Mouse (Mus musculus): ENCODE measurements at regions not wholly inside any gene's neighbourhood (a gene's known extent, or its start where the extent isn't known, plus 50 kb on each side); places are given as distances from the start of the nearest gene placed in this dataset.

DNA sequence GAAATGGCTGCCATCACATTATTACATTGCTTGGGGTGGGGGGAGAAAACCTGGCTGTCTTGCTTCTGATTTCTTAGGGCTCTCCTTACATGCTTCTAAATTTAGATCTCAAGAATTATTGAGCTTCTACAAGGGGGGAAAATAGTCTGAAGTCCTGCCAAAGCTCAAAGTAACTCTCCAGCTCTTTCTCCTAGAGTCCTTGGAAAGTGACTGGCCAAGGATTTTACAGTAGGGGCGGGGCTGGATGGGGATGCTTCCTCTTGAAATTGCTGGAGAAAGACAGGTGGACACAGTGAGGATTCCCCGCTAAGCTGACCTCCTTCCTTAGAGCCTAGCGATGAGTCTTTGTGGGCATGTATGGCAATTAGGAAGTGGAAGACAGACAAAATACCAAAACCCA is 117.9 kb upstream of the Cacna2d3 start:
- Histone ChIP-seq H3K36me3 (replicated peaks) (no peaks in the 10 kb centered on the region), H3K27me3 (ENCODE audit: poor library complexity, severe bottlenecking) (no peaks in the 10 kb centered on the region), H3K9me3 (no peaks in the 10 kb centered on the region), H3K4me3 (no peak overlapping the region), H3K27ac (no peak overlapping the region), H3K4me1 (no peaks in the 10 kb centered on the region)
- 87% methylated on average over 3 of the region's 3 CpGs for WGBS
- no peak for DNase-seq (ENCODE audit: extremely low spot score, low spot score)

DNA sequence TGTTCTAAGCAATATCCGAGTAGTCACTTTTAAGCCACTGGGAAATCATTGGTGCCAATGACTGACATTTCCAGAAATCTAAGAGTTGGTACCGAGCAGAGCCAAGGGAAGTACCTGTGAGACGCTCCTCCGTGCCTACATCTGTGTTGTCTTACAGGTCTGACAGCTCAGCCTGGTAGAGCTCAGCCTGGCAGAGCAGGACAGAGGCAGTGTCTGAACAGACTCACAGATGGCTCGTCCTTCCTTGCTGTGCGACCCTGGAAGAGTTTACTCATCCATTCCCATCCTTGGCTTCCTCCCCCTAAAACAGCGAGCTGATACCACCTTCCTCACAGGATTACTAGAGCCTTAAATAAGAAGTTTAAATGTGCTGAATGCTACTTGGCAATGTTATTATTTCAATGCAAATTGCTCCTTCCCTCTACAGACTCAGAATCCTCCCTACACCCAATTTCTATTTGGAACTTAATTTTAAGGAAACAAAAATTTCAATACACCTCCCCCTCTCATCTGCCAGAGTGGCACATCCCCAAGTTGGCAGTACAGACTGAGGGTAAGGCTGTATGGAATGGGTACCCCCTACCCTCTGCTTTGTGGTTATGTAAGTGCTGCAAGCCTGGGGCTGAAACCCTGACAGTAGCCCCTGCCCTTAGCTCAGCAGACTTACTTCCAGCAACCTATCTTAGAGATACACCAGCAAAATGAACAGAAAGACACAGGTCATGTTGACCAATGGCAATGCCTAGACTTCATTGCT is 119.9 kb upstream of the Cacna2d3 start:
- 89% methylated on average over 7 of the region's 7 CpGs for WGBS
- no peak for DNase-seq (ENCODE audit: extremely low spot score, low spot score)
- H3K36me3 ChIP-seq (replicated peaks): no peaks in the 10 kb centered on the region
- H3K4me1 ChIP-seq: no peaks in the 10 kb centered on the region
- no peak overlapping the region for H3K4me3 ChIP-seq
- no peaks in the 10 kb centered on the region for H3K9me3 ChIP-seq
- H3K27me3 ChIP-seq (ENCODE audit: poor library complexity, severe bottlenecking): no peaks in the 10 kb centered on the region
- H3K27ac ChIP-seq: no peak overlapping the region

DNA sequence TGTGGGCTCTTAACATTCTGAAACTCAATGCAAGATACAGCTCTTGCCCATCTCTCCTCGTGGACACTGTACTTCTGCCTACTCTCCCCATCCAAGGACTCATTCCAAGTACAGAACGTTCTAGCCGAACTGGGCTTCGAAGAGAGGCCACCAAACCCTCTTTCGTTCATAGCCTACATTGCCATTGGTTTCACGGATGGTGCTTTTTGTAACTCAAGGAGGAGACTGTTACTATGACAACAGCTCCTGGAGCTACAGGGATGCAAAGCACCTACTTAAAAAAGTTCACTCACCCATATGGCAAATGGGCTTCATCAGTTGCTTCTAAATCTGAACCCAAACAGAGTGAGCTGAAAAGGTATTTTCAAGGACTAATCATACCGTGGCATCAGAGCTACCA is 120.4 kb upstream of the Selenok start:
- Histone ChIP-seq H3K27me3 (ENCODE audit: poor library complexity, severe bottlenecking) (no peaks in the 10 kb centered on the region), H3K36me3 (replicated peaks) (no peaks in the 10 kb centered on the region), H3K4me1 (peaks cover 5% of the 10 kb centered on the region; the same call in 1 of the 2 replicates), H3K27ac (no peak overlapping the region), H3K9me3 (no peaks in the 10 kb centered on the region), H3K4me3 (no peak overlapping the region)
- WGBS: 85% methylated on average over 7 of the region's 7 CpGs
- no peak for DNase-seq (ENCODE audit: extremely low spot score, low spot score)

DNA sequence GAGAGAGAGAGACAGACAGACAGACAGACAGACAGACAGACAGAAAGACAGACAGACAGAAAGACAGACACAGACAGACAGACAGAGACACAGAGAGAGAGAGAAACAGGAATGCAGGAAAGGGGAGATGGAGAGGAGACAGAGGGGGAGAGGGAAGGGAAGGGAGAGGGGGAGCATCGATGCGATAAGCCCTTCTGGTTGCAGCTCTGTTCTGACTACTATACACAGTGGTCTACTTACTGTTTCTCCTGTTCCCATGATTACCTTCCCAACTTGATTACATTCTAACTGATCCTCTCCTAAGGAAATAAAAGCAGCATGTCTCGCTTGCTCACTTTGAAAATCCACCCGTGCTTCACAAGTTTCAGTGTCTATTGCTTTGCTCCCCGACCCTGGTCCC is 116.8 kb upstream of the Selenok start:
- Histone ChIP-seq H3K27ac (no peak overlapping the region), H3K36me3 (replicated peaks) (no peaks in the 10 kb centered on the region), H3K27me3 (ENCODE audit: poor library complexity, severe bottlenecking) (no peaks in the 10 kb centered on the region), H3K4me3 (no peak overlapping the region), H3K9me3 (no peaks in the 10 kb centered on the region), H3K4me1 (peaks cover 5% of the 10 kb centered on the region; the same call in 1 of the 2 replicates)
- 85% methylated on average over 5 of the region's 5 CpGs for WGBS
- no peak for DNase-seq (ENCODE audit: extremely low spot score, low spot score)

DNA sequence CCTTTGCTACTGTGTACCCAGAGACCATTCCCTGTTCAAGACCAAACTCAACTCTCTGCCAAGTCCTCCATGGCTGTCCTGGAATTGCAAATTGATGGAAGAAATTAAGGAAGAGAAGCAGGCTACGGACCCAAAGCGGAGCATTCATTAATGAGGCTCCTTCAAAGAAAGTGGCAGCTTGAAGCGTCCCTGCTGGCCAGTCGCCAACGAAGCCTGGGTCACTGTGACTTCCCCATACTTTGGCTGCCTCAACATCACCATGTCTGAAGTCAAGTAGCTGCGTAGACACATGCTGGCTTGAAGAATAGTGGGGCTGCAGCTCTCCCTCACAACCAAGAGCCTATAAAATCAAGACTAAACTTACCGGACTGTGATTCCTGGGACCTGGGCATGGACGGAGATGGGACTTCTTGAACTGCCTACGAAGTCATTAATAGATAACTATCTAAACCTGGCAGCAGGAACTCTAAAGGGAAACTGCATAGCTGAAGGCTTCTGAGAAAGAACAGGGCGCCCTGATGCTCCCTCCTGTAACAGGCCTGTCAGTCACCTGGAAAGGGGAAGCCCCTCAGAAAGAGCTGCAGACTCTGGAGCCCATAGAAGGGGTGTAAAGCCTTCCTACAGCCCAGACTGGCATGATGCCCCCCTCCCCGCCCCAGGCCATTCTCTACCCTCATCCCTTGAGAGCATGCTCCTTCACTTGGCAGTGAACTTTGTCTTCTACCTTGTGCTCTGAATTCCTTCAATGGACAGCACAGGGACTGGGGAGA is 116.0 kb upstream of the Selenok start:
- H3K4me1 ChIP-seq: peaks cover 5% of the 10 kb centered on the region; the same call in 1 of the 2 replicates
- WGBS: 90% methylated on average over 11 of the region's 11 CpGs
- no peak for DNase-seq (ENCODE audit: extremely low spot score, low spot score)
- H3K4me3 ChIP-seq: no peak overlapping the region
- no peaks in the 10 kb centered on the region for H3K36me3 ChIP-seq (replicated peaks)
- no peaks in the 10 kb centered on the region for H3K27me3 ChIP-seq (ENCODE audit: poor library complexity, severe bottlenecking)
- no peak overlapping the region for H3K27ac ChIP-seq
- H3K9me3 ChIP-seq: no peaks in the 10 kb centered on the region

DNA sequence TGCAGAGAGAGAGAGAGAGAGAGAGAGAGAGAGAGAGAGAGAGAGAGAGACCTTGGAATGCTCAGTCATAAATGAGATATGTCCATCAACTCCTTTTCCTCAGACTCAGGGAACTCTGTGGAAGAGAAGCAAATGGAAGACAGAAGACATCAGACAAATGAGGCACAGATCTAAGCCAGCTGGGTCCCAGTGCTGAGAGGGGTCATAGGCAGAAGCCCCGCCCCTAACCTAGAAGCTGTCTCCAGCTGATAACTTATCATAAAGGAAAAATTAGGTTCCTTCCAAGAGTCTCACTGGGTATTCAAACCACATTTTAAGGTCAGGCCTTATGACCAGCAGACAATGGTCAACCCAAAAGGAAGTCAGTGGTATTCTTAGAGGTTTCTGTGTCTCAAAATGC is 106.1 kb upstream of the Selenok start:
- no peaks in the 10 kb centered on the region for H3K4me1 ChIP-seq
- H3K36me3 ChIP-seq (replicated peaks): no peaks in the 10 kb centered on the region
- no peak for DNase-seq (ENCODE audit: extremely low spot score, low spot score)
- no peak overlapping the region for H3K4me3 ChIP-seq
- 95% methylated on average over 1 of the region's 1 CpGs for WGBS
- H3K9me3 ChIP-seq: no peaks in the 10 kb centered on the region
- H3K27me3 ChIP-seq (ENCODE audit: poor library complexity, severe bottlenecking): no peaks in the 10 kb centered on the region
- H3K27ac ChIP-seq: no peak overlapping the region

DNA sequence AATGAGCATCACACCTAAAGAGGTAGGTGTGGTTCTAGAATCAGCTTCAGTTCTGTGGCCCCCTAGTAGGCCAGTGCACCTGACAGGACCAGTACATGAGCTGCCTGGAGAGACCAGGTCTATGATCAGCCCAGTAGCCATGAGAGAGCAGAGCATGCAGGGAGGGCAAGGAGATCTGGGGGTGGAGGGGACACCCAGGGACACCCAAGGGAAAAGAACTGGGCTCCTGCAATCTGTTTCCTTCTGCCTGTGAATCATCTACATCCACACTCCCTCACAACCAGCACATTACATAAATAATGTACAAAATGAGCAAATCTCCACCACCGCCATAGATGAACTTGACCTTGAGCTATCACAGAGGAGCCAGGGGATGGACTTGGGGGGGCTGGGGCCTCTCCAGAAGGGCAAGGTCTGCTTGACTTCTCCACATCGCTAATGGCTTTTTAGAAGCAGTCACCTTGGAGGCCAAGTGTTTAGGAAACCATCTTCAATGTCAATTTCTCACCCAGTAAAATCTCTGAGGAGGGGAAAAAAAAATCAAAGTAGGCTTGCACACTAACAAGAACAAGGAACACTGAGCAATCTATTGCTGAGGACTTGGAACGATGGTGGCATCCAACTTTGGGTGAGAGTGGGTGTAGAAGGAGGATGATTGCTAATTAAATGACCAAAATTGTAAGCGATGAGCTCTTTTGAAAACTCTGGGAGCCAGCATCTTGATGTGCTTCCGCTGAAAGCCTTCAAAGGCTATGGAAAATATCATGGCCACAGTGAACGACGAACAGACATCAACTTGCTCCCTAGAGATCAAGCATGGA is 101.4 kb upstream of the Selenok start:
- no peak for DNase-seq (ENCODE audit: extremely low spot score, low spot score)
- Histone ChIP-seq H3K9me3 (no peaks in the 10 kb centered on the region), H3K27ac (no peak overlapping the region), H3K27me3 (ENCODE audit: poor library complexity, severe bottlenecking) (no peaks in the 10 kb centered on the region), H3K4me1 (no peaks in the 10 kb centered on the region), H3K4me3 (no peak overlapping the region), H3K36me3 (replicated peaks) (no peaks in the 10 kb centered on the region)
- WGBS: 92% methylated on average over 7 of the region's 7 CpGs

DNA sequence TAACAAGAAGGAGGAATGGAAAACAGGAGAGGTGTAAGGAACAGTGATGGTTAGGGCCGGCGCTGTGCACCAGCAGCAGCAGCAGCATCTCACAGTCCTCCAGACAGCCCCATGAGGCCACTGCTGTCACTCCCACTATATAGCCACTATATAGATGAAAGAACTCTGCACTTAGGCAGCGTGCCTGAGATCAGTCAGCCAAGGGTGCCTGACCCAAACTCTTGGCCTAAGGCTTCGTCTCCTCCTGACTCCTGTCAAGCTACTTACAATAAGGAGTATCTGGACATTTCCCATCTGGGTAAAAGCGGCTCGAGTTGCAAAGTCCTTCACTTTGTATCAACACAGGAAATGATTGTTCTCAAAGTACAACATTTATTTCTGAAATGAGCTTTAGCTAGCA is 100.8 kb upstream of the Selenok start:
- WGBS: 81% methylated on average over 6 of the region's 6 CpGs
- Histone ChIP-seq H3K27me3 (ENCODE audit: poor library complexity, severe bottlenecking) (no peaks in the 10 kb centered on the region), H3K4me1 (no peaks in the 10 kb centered on the region), H3K4me3 (no peak overlapping the region), H3K9me3 (no peaks in the 10 kb centered on the region), H3K27ac (no peak overlapping the region), H3K36me3 (replicated peaks) (no peaks in the 10 kb centered on the region)
- DNase-seq (ENCODE audit: extremely low spot score, low spot score): no peak

DNA sequence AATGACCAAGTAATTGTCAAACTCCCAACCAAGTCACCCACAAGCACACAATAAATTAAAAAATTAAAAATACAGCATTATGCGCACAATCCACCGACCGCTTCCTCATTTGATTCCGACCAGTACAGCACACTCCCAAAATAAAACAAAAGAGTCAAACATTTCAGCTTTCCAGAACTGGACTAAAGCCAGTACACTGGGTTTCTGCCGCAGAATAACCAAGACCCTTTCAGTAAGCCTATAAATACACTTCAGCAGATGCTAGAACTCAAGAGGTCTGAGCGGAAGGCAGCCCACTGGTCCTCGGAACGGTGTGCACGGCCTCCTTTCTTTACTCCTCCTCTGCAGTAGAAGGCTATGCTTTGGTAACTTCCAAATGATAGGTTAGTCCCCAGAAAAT is 98.2 kb upstream of the Selenok start:
- H3K4me3 ChIP-seq: no peak overlapping the region
- no peaks in the 10 kb centered on the region for H3K36me3 ChIP-seq (replicated peaks)
- no peaks in the 10 kb centered on the region for H3K9me3 ChIP-seq
- H3K4me1 ChIP-seq: no peaks in the 10 kb centered on the region
- no peak for DNase-seq (ENCODE audit: extremely low spot score, low spot score)
- no peaks in the 10 kb centered on the region for H3K27me3 ChIP-seq (ENCODE audit: poor library complexity, severe bottlenecking)
- WGBS: 96% methylated on average over 9 of the region's 9 CpGs
- no peak overlapping the region for H3K27ac ChIP-seq

DNA sequence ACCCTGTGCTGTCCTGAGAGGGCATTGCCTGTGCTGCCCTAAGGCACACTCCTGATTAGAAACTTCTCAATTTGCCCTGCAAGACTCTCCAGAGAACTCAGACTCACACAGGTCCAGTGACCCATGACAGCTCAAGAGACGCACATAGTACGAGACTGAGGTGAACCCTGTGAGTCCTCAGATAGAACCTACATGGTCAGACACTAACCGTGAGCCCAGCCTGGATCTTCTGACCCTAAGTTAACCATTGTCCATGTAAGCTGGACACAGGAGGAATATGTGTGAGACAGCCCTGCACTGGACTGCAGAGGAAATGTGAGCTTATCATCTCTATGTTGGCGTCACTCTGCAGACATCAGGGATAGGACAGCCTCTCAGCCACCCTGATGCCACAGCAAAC is 91.4 kb upstream of the Selenok start:
- DNase-seq (ENCODE audit: extremely low spot score, low spot score): no peak
- 90% methylated on average over 4 of the region's 4 CpGs for WGBS
- Histone ChIP-seq H3K4me3 (no peak overlapping the region), H3K36me3 (replicated peaks) (no peaks in the 10 kb centered on the region), H3K9me3 (no peaks in the 10 kb centered on the region), H3K27me3 (ENCODE audit: poor library complexity, severe bottlenecking) (no peaks in the 10 kb centered on the region), H3K27ac (no peak overlapping the region), H3K4me1 (no peaks in the 10 kb centered on the region)

DNA sequence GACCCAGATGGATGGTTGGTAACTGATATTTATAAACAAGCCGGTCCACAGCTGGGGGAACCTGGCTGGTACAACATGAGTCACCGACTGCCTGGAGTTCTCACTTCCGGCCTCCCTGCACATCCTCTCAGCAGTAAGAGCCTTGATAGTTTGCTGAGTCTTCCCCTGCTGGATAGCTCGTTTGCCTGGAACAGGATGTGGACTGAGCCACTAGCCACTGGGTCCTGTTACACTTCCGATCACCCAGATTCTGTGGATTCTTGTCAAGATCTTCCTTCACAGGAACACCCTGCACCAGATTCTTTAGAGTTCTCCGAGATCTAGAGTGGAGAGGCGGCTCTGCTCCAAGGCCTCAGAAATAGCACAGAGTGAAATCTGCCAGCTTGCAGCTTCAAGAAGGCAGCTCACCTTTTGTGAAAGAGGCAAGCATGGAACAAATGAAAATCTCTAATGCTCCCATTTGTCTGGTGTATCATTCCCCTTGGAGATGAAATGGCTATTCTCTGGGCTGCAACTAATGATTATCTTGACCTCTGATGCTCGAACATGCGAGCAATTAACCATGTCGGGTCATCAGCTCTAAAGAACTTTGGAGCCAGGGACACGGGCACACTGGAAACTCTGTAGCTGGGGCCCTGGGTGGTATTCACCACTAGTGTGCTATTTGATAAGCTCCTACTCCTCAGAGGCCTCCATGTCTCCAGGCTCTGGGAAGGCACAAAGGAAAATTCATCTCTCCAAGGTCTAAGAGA is 90.3 kb upstream of the Selenok start:
- WGBS: 85% methylated on average over 11 of the region's 11 CpGs
- Histone ChIP-seq H3K9me3 (no peaks in the 10 kb centered on the region), H3K4me3 (no peak overlapping the region), H3K36me3 (replicated peaks) (no peaks in the 10 kb centered on the region), H3K27me3 (ENCODE audit: poor library complexity, severe bottlenecking) (no peaks in the 10 kb centered on the region), H3K27ac (no peak overlapping the region), H3K4me1 (no peaks in the 10 kb centered on the region)
- DNase-seq (ENCODE audit: extremely low spot score, low spot score): no peak

DNA sequence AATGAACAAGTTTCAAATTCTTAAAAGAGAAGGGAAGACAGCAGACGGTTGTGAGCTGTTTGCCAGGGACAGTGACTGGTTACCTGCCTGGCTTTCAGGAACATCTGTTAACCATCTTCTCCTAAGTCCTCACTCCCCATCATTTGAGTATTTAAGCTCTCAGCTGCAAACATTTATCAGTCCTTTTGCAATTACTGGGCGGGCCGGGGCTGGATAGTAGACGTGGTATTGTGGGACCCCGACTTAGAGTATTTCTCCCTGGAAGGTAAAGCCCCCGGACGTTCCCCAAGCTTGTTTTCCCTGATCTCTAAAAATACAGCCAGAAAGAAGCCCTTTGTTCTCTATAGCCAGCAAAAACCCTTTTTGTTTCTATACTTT is 89.7 kb upstream of the Selenok start:
- Histone ChIP-seq H3K4me1 (no peaks in the 10 kb centered on the region), H3K27ac (no peak overlapping the region), H3K36me3 (replicated peaks) (no peaks in the 10 kb centered on the region), H3K9me3 (no peaks in the 10 kb centered on the region), H3K4me3 (no peak overlapping the region), H3K27me3 (ENCODE audit: poor library complexity, severe bottlenecking) (no peaks in the 10 kb centered on the region)
- no peak for DNase-seq (ENCODE audit: extremely low spot score, low spot score)
- WGBS: 88% methylated on average over 7 of the region's 7 CpGs

Data from forebrain, embryonic 10.5 days (tissue).